Mouse (Mus musculus): Measurements from ENCODE around the gene Hipk3. TPM values are rescaled to one million over a fixed set of nuclear protein-coding genes. Genes with fewer than 3 reads are reported as not detected.
A peak's percentile ranks its signal among the peaks of the same experiment; 100 is the strongest.

Gene Hipk3
- polyA plus RNA-seq, 1 experiment from 2014 or later: 22.5 TPM

DNA sequence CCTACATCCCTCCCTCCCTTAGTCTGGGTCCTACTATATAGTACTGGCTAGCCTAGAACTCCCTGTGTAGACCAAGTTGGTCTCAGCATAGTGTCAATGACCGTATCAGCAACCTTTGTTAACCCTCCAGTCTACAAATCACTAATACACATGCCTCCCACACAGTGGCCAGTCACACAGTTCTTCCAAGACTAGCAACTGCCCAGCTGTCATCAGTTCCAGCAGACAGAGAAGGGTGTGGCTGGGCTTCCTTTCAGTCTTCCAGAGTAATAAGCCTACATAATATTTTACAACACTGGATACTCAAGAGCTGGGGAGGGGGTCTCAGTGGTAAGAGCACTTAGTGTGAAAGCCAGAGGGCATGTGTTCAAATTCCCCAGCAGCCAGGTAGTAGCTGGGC is 74.2 kb downstream of the Hipk3 start:
- ATAC-seq (replicated peaks; ENCODE audit: low FRiP score, low TSS enrichment, low read depth) (no peak), DNase-seq (ENCODE audit: low spot score) (no peak)
- no peak overlapping the region for H3K4me3 ChIP-seq (ENCODE audit: low read depth, low read length)
- no peak overlapping the region for H3K4me2 ChIP-seq (ENCODE audit: low read length)
- no peaks in the 10 kb centered on the region for H3K27me3 ChIP-seq (replicated peaks; ENCODE audit: control insufficient read depth, insufficient read depth, low read length)
- WGBS: 89% methylated on average over 1 of the region's 1 CpGs
- H3K27ac ChIP-seq (ENCODE audit: low read depth): no peak overlapping the region
- H3K4me1 ChIP-seq (replicated peaks; ENCODE audit: control insufficient read depth, insufficient read depth, low read length): no peaks in the 10 kb centered on the region
- no peaks in the 10 kb centered on the region for H3K9me3 ChIP-seq (ENCODE audit: control insufficient read depth, low read length)
- no peak overlapping the region for H3K9ac ChIP-seq (ENCODE audit: low read length)
- H3K36me3 ChIP-seq (ENCODE audit: control insufficient read depth, insufficient read depth, low read length): no peaks in the 10 kb centered on the region

DNA sequence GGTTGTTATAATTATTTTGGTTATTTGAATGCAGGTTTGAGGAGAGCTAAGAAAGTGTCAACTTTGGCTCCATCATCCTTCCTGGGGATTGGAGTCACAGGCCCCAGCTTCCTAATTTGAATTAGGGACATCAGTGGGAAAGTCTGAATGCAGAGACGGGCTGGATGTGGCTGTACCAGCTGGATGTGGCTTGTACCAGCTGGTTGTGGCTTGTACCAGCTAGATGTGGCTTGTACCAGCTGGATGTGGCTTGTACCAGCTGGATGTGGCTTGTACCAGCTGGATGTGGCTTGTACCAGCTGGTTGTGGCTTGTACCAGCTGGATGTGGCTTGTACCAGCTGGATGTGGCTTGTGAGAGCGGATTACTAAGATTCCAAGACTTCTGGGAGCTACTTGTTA is 74.8 kb downstream of the Hipk3 start:
- Histone ChIP-seq H3K27me3 (replicated peaks; ENCODE audit: control insufficient read depth, insufficient read depth, low read length) (no peaks in the 10 kb centered on the region), H3K9ac (ENCODE audit: low read length) (no peak overlapping the region), H3K4me1 (replicated peaks; ENCODE audit: control insufficient read depth, insufficient read depth, low read length) (no peaks in the 10 kb centered on the region), H3K4me2 (ENCODE audit: low read length) (no peak overlapping the region), H3K27ac (ENCODE audit: low read depth) (no peak overlapping the region), H3K4me3 (ENCODE audit: low read depth, low read length) (no peak overlapping the region), H3K9me3 (ENCODE audit: control insufficient read depth, low read length) (no peaks in the 10 kb centered on the region), H3K36me3 (ENCODE audit: control insufficient read depth, insufficient read depth, low read length) (no peaks in the 10 kb centered on the region)
- ATAC-seq (replicated peaks; ENCODE audit: low FRiP score, low TSS enrichment, low read depth) (no peak), DNase-seq (ENCODE audit: low spot score) (no peak)
- WGBS: 84% methylated on average over 2 of the region's 2 CpGs

DNA sequence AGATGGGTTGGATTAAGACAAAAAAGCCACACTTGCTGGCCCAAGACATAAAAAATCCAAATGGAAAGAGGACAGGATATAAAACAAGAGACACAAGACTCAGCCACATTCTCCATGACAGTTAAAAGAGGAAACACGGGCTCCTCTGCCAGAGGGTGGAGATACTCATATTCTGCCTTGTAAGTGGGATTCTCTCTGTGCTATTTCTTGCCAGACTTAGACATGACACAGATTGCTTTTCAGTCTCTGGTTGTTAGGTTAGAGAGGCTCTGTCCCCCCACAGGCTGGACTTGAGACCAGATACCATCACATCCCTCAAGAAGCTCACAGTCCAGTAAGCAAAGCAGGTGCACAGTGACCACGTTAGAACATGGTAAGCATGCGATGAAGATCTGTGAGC is 81.2 kb downstream of the Hipk3 start:
- Histone ChIP-seq H3K4me3 (ENCODE audit: low read depth, low read length) (no peak overlapping the region), H3K27me3 (replicated peaks; ENCODE audit: control insufficient read depth, insufficient read depth, low read length) (peaks cover 46% of the 10 kb centered on the region), H3K4me2 (ENCODE audit: low read length) (no peak overlapping the region), H3K9me3 (ENCODE audit: control insufficient read depth, low read length) (no peaks in the 10 kb centered on the region), H3K4me1 (replicated peaks; ENCODE audit: control insufficient read depth, insufficient read depth, low read length) (0 out of 2 replicates have a peak, but pooled peaks cover 3% of the 10 kb centered on the region), H3K9ac (ENCODE audit: low read length) (no peak overlapping the region), H3K36me3 (ENCODE audit: control insufficient read depth, insufficient read depth, low read length) (no peaks in the 10 kb centered on the region), H3K27ac (ENCODE audit: low read depth) (no peak overlapping the region)
- DNase-seq (ENCODE audit: low spot score) (no peak), ATAC-seq (replicated peaks; ENCODE audit: low FRiP score, low TSS enrichment, low read depth) (no peak)
- 70% methylated on average over 3 of the region's 3 CpGs for WGBS

DNA sequence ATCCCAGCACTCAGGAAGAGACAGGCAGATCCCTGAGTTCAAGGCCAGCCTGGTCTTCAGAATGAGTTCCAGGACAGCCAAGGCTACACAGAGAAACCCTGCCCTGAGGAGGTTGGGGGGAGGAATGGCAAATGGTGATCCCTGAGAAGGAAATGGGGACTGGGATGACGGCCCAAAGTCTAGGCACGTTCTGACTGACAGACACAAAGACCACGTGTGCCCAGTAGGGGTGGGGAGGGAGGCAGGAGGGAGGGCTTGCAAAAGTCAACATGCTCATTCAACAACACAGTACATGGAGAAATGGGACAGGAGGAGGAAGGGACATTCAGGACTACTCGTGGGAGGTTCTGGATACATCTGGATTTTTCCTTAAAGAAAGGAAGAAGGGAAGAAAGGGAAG is 81.8 kb downstream of the Hipk3 start:
- ATAC-seq (replicated peaks; ENCODE audit: low FRiP score, low TSS enrichment, low read depth): no peak
- Histone ChIP-seq H3K4me3 (ENCODE audit: low read depth, low read length) (no peak overlapping the region), H3K36me3 (ENCODE audit: control insufficient read depth, insufficient read depth, low read length) (no peaks in the 10 kb centered on the region), H3K9ac (ENCODE audit: low read length) (no peak overlapping the region), H3K4me1 (replicated peaks; ENCODE audit: control insufficient read depth, insufficient read depth, low read length) (0 out of 2 replicates have a peak, but pooled peaks cover 3% of the 10 kb centered on the region), H3K9me3 (ENCODE audit: control insufficient read depth, low read length) (no peaks in the 10 kb centered on the region), H3K27ac (ENCODE audit: low read depth) (no peak overlapping the region), H3K27me3 (replicated peaks; ENCODE audit: control insufficient read depth, insufficient read depth, low read length) (peaks cover 49% of the 10 kb centered on the region), H3K4me2 (ENCODE audit: low read length) (no peak overlapping the region)
- WGBS: 38% methylated on average over 4 of the region's 4 CpGs
- DNase-seq (ENCODE audit: low spot score): no peak

DNA sequence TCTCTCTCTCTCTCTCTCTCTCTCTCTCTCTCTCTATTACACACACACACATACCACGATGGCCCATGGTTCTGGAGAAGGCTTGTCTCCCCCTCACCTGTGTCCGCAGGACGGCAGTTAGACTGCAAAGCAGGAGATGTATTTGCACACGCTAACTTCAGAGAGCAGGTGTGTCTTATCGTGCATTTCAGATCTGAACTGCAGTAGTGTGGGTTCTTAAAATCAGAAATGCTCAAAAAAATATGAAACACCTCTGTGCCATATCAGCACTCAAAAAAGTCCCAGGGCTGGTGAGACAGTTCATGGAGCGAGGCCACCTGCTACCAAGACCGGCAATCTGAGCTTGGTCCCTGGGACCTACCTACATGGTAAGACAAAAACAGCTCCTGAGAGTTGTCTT is 82.4 kb downstream of the Hipk3 start:
- Histone ChIP-seq H3K9me3 (ENCODE audit: control insufficient read depth, low read length) (no peaks in the 10 kb centered on the region), H3K36me3 (ENCODE audit: control insufficient read depth, insufficient read depth, low read length) (no peaks in the 10 kb centered on the region), H3K4me2 (ENCODE audit: low read length) (no peak overlapping the region), H3K27ac (ENCODE audit: low read depth) (no peak overlapping the region), H3K4me3 (ENCODE audit: low read depth, low read length) (no peak overlapping the region), H3K4me1 (replicated peaks; ENCODE audit: control insufficient read depth, insufficient read depth, low read length) (0 out of 2 replicates have a peak, but pooled peaks cover 3% of the 10 kb centered on the region), H3K9ac (ENCODE audit: low read length) (no peak overlapping the region), H3K27me3 (replicated peaks; ENCODE audit: control insufficient read depth, insufficient read depth, low read length) (peaks cover 56% of the 10 kb centered on the region)
- DNase-seq (ENCODE audit: low spot score) (no peak), ATAC-seq (replicated peaks; ENCODE audit: low FRiP score, low TSS enrichment, low read depth) (no peak)
- WGBS: 82% methylated on average over 7 of the region's 7 CpGs

DNA sequence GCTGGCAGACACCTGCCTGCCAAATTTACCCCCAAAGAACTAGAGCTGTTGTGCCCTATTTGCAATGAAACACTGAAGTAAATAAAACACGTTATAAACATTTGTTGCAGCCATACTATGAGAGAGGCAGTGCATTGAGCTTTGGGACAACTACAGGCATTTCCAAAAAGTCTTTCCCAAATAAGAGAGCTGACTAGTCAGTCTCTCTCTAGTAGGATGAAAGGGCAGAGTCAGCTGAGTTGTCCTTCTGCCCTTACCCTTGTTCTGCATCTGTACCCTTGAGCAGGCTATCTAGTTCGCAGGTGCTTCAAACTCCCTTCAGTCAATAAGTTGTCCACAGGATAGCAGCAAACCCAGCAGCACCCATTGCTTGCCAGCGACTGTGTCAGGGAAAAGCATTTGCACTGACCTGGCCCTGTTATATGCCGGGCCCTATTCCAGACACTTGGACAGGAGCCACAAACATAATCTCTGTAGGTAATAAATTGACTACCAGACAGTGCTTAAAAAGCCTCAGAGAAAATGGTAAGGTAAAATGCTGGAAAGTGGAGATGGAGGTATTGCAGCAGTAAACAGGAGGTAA is 83.2 kb downstream of the Hipk3 start, which contains the start of gene D430041D05Rik:
D430041D05Rik (minus strand) TSS at position 51 of the 583 bp plus-strand sequence.
- Histone ChIP-seq H3K9me3 (ENCODE audit: control insufficient read depth, low read length) (no peaks in the 10 kb centered on the region), H3K9ac (ENCODE audit: low read length) (peak within 1 kb of the TSS; percentile 48), H3K4me1 (replicated peaks; ENCODE audit: control insufficient read depth, insufficient read depth, low read length) (0 out of 2 replicates have a peak, but pooled peaks cover 3% of the 10 kb centered on the region), H3K27ac (ENCODE audit: low read depth) (no peak within 1 kb of the TSS), H3K36me3 (ENCODE audit: control insufficient read depth, insufficient read depth, low read length) (no peaks in the 10 kb centered on the region), H3K4me3 (ENCODE audit: low read depth, low read length) (peak within 1 kb of the TSS; percentile 57), H3K27me3 (replicated peaks; ENCODE audit: control insufficient read depth, insufficient read depth, low read length) (peaks cover 61% of the 10 kb centered on the region), H3K4me2 (ENCODE audit: low read length) (peak within 1 kb of the TSS; percentile 100)
- 50% methylated on average over 4 of the region's 4 CpGs for WGBS
- DNase-seq (ENCODE audit: low spot score): no peak
- no peak for ATAC-seq (replicated peaks; ENCODE audit: low FRiP score, low TSS enrichment, low read depth)

DNA sequence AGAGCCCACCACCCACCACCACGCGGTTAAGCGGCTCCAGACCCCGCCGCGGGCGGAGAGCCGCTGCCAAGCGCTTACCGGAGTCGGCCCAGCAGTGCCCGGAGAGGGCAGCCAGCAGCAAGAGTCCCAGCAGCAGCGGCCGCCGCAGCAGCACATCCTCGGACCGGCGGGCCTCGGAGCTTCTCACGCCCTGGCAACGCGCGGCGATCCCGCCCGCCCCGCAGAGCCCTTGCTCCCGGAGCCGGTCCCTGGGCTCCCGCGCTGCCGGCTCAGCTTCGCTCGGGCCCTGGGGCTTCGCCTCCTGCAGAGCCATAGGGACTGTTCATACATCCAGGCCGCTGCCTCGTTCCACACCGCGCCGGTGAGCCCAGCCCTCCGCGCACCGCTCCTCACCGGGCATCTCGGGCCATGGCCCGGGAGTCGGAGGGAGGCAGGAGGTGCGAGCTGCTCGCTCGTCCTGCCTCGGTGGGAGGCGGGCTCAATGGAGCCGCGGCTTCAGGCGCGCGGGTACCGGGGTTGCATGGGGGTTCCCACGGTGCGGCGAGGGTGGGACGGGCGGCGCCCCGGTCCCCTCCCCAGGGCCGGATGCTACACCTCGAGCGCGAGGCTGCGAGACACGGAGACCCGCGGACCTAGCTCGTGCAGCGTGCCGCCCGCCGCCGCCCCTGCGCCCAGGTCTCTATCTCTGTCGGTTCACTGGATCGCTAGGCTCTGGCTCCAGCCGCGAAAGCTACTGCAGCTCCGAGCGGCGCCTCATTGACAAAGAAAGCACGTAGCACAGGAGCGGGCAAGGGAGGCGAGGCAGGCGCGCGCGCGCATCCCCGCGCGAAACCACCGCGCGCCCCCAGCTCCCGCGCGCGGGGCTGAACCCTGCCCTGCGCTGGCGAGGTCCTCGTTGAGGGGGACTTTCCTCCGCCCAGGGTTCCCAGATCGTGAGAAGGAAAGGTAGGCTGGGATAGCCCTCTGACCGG is 84.1 kb downstream of the Hipk3 start:
- peaks cover 61% of the 10 kb centered on the region for H3K27me3 ChIP-seq (replicated peaks; ENCODE audit: control insufficient read depth, insufficient read depth, low read length)
- peak overlapping the region; percentile 57 for H3K4me3 ChIP-seq (ENCODE audit: low read depth, low read length)
- H3K9ac ChIP-seq (ENCODE audit: low read length): peak overlapping the region; percentile 48
- 0 out of 2 replicates have a peak, but pooled peaks cover 3% of the 10 kb centered on the region for H3K4me1 ChIP-seq (replicated peaks; ENCODE audit: control insufficient read depth, insufficient read depth, low read length)
- no peak overlapping the region for H3K27ac ChIP-seq (ENCODE audit: low read depth)
- DNase-seq (ENCODE audit: low spot score) (peak; percentile 80), ATAC-seq (replicated peaks; ENCODE audit: low FRiP score, low TSS enrichment, low read depth) (peak; percentile 76)
- no peaks in the 10 kb centered on the region for H3K36me3 ChIP-seq (ENCODE audit: control insufficient read depth, insufficient read depth, low read length)
- no peaks in the 10 kb centered on the region for H3K9me3 ChIP-seq (ENCODE audit: control insufficient read depth, low read length)
- WGBS: under 1% methylated on average over 111 of the region's 111 CpGs
- H3K4me2 ChIP-seq (ENCODE audit: low read length): peak overlapping the region; percentile 100

DNA sequence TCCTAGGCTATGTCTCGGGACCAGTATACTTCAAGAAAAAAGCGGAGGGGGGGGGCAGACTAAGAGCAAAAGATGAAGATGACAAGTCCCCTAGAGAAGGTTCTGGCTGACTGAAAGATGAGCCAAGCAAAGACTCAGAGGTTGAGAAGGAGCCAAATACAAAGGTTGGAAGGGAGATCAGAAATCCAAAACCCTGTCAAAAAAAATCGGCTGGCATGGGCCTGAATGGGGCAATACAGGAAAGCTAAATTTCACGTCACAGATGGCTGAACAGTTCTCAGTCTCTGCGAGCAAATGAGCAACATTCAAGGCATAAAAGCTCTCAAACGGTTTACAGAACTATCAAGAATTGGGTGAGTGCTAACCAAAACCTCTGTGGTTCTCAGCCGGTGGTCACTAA is 85.9 kb downstream of the Hipk3 start:
- 75% methylated on average over 7 of the region's 7 CpGs for WGBS
- Histone ChIP-seq H3K27me3 (replicated peaks; ENCODE audit: control insufficient read depth, insufficient read depth, low read length) (peaks cover 61% of the 10 kb centered on the region), H3K4me2 (ENCODE audit: low read length) (no peak overlapping the region), H3K9ac (ENCODE audit: low read length) (no peak overlapping the region), H3K4me3 (ENCODE audit: low read depth, low read length) (no peak overlapping the region), H3K36me3 (ENCODE audit: control insufficient read depth, insufficient read depth, low read length) (no peaks in the 10 kb centered on the region), H3K4me1 (replicated peaks; ENCODE audit: control insufficient read depth, insufficient read depth, low read length) (0 out of 2 replicates have a peak, but pooled peaks cover 3% of the 10 kb centered on the region), H3K27ac (ENCODE audit: low read depth) (no peak overlapping the region), H3K9me3 (ENCODE audit: control insufficient read depth, low read length) (no peaks in the 10 kb centered on the region)
- ATAC-seq (replicated peaks; ENCODE audit: low FRiP score, low TSS enrichment, low read depth) (no peak), DNase-seq (ENCODE audit: low spot score) (no peak)

All from intestine, embryonic 14.5 days (tissue).